Mouse (Mus musculus): ENCODE measurements around the gene Ugt1a6b. TPM values are rescaled to one million over a fixed set of nuclear protein-coding genes. Genes with fewer than 3 reads are reported as not detected.

Ugt1a6b gene
- total RNA-seq, 2 experiments from 2014 or later, result 7.3 to 13.6 TPM

DNA sequence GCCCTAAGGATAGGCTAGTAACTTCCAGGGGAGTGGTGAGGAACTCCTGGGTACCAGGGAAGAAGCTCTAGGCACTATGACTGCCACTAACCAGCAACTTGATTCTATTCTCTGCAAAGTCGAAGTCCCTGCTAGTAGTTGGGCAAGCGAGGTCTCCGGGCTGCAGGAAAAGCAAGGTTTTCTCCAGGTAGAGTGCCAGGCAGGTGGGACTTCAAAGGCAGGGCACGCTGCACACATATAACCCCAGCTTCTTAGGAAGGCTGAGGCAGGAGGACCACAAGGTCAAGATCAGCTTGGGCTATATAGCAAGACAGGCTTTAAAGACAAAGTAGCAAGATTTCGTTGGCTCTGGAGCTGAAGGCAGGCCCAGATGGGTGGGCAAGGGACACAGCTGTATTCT lies 160.7 kb downstream of the Ugt1a6b start:
- DNase-seq, result no peak

DNA sequence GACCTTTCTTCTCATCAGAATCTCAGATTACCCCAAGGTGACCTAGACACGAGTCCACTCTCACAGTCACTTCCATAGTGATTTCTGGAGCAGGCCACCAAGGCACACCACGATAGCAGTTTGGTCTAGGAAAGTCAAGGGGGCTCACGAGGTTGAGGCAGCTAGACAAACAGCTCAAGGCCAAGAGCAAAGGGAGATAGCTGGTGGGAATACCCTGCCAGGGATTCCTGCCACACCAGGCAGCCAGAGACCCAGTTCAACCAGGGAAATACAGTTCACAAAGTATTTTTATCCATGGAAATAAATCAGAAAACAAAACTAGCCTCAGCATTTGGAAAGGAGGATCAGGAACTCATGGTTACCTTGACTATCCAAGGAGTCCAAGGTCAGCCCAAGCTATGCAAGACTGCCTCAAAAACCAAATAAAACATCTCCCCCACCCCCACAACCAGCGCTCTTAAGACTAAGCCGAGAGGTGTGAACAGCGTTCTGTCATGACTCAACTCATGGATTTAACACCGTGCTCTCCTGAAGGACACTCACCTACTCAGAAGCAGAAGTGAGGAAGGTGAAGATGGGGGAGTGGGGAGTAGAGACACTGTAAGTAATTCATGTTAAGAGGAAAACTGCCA lies 161.3 kb downstream of the Ugt1a6b start:
- DNase-seq, result no peak

DNA sequence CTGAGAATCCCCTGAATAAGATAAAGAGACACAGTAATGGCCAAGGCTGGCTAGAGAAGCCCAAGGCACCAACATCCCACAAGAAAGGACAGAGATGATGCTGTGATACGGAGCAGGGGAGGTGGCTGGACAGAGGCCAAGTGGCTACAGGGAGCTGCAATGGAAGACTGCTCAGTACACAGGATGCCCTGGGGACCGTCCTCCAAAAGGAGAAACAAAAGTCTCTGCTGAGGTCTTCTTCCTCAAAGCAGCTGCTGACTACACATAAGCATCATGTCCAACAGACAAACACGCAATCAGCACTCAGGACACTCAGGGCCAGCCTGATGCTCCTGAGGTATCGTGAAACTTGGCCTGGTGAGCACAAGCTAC lies 161.8 kb downstream of the Ugt1a6b start:
- peak; percentile 75 for DNase-seq

DNA sequence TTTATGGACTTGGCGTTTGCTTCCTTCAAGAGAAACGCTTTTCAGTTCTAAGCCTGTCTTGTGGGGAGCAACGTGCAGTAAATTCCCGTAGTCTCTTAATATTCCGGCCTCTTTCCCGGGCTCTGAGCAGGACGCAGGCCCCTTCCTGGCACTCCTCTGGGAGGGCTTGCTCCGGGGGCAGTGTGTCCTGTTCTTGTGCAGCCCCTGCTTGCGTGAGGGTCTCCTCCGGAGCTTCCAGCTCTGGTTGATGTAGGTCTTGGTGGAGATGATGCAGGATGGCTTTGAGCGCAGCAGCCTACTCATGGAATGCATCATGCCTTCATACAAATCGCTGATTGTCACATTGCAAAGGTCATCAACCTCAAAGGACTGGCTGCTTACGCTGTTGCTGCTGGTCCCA lies 163.1 kb downstream of the Ugt1a6b start:
- peak; percentile 15 for DNase-seq

DNA sequence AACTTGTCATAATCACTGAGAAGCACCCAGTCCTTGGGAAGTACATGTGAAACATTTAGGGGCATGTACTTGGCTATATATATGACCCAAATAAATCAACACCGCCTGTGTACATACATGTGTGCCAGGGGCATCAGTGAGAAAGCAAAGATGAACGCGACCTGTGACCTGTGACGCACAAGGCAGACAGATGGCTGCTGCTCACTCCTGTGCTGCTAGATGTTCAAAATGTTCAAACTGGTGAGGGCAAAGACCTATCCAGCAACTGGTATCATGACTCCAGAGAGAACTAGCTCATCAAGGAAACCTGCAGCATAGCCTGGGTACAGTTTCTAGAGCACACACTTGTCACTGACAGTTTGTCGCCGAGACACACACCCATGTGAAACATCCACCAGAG lies 164.4 kb downstream of the Ugt1a6b start:
- peak; percentile 12 for DNase-seq

DNA sequence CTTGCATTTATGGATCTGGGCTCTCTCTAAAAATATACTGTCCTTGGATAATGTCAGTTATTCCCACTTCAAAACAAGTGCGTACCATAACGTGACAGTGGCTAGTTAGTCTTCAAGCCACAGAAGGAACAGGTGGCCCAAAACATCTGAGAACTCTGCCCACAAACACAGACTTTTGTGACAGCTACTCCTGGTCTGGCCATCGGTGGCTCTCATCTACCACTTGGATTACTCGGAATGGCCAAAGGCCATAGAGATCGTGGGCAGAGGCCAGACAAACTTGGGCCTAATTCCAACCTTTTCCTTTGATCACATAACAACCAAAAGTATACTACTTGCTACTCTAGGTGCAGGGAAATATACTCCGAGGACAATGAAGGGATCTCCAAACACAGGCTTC lies 165.0 kb downstream of the Ugt1a6b start:
- peak; percentile 31 for DNase-seq

Other genes starting within 250 kb of the Ugt1a6b start
- 100 to 1,000 TPM; 107 to 118 TPM for gene Dgkd, start 250.0 kb upstream of the Ugt1a6b start, total RNA-seq (2021)
- 10 to 100 TPM; 21.4 to 37.7 TPM for gene Usp40, start 94.7 kb upstream of the Ugt1a6b start, total RNA-seq (2021)
- 1 to 10 TPM; 2.8 to 7.9 TPM for gene Ugt1a10, start 47.9 kb upstream of the Ugt1a6b start, total RNA-seq (2021)
- gene Ugt1a9, start 32.5 kb upstream of the Ugt1a6b start, total RNA-seq (2021), result 1 to 10 TPM; 4.1 to 6.3 TPM
- gene Ugt1a8, start 15.4 kb upstream of the Ugt1a6b start, total RNA-seq (2021), result under 1 TPM; 0.21 to 0.30 TPM
- gene Ugt1a7c, start 8.2 kb upstream of the Ugt1a6b start, total RNA-seq (2021), result 1 to 10 TPM; 1.9 to 2.6 TPM
- gene Ugt1a6a, start 31.6 kb downstream of the Ugt1a6b start, total RNA-seq (2021), result 10 to 100 TPM in 1 of 2 experiments, 1 to 10 TPM in 1; 9.1 to 14.0 TPM
- gene Ugt1a5, start 62.8 kb downstream of the Ugt1a6b start, total RNA-seq (2021), result under 1 TPM; 0.48 to 0.61 TPM
- gene Ugt1a2, start 97.3 kb downstream of the Ugt1a6b start, total RNA-seq (2021), result under 1 TPM; 0.18 to 0.61 TPM
- 1 to 10 TPM; 3.0 to 3.9 TPM for gene Dnajb3, start 102.5 kb downstream of the Ugt1a6b start, total RNA-seq (2021)
- 100 to 1,000 TPM in 1 of 2 experiments, 10 to 100 TPM in 1; 40.3 to 102 TPM for gene Ugt1a1, start 108.7 kb downstream of the Ugt1a6b start, total RNA-seq (2021)
- 1 to 10 TPM in 1 of 2 experiments, under 1 TPM in 1; 0.67 to 1.3 TPM for gene Mroh2a, start 123.7 kb downstream of the Ugt1a6b start, total RNA-seq (2021)
- gene Hjurp, start 174.4 kb downstream of the Ugt1a6b start, total RNA-seq (2021), result 10 to 100 TPM; 63.8 to 91.9 TPM
- not detected for gene Trpm8, start 174.4 kb downstream of the Ugt1a6b start, total RNA-seq (2021)

Measured in adrenal gland, postnatal 10 days (tissue).